Mouse (Mus musculus) heart, embryonic 11.5 days (tissue): ENCODE measurements at regions not wholly inside any gene's neighbourhood (a gene's known extent, or its start where the extent isn't known, plus 50 kb on each side); places are given as distances from the start of the nearest gene placed in this dataset.

Experiments
- ATAC-seq: fragments of 200-750 bp; cut with Nextera tagmentation; replicated peaks from 2 replicates; pipeline ENCODE4 v1.8.0; 2017; ENCODE audit warnings: moderate library complexity; ENCODE audit not compliant: insufficient number of reproducible peaks, low FRiP score, low TSS enrichment
- H3K27ac ChIP-seq: fragments of 300-500 bp; sonication (generic); 2 replicates; pipeline ENCODE4 v1.5.1; 2014; ENCODE audit warnings: mild to moderate bottlenecking, low read depth, low read length
- H3K27me3 ChIP-seq: fragments of 300-500 bp; sonication (generic); 2 replicates; pipeline ENCODE4 v1.6.1; 2014; ENCODE audit warnings: mild to moderate bottlenecking, low read length, mixed read lengths; ENCODE audit not compliant: control insufficient read depth, insufficient read depth
- H3K36me3 ChIP-seq: fragments of 300-500 bp; sonication (generic); 2 replicates; pipeline ENCODE4 v1.6.1; 2014; ENCODE audit warnings: mild to moderate bottlenecking, low read length, moderate library complexity, mixed read lengths; ENCODE audit not compliant: control insufficient read depth, insufficient read depth
- H3K4me1 ChIP-seq: fragments of 300-500 bp; sonication (generic); 2 replicates; pipeline ENCODE4 v1.6.1; 2014; ENCODE audit warnings: low read length; ENCODE audit not compliant: control insufficient read depth, insufficient read depth
- H3K4me2 ChIP-seq: fragments of 300-500 bp; sonication (generic); 2 replicates; pipeline ENCODE4 v1.6.1; 2014; ENCODE audit warnings: mild to moderate bottlenecking, moderate library complexity
- H3K4me3 ChIP-seq: fragments of 300-500 bp; sonication (generic); 2 replicates; pipeline ENCODE4 v1.5.1; 2014; ENCODE audit warnings: low read depth, low read length
- H3K9ac ChIP-seq: fragments of 300-500 bp; sonication (generic); 2 replicates; pipeline ENCODE4 v1.6.1; 2014; ENCODE audit warnings: mild to moderate bottlenecking, low read depth, low read length, moderate library complexity
- H3K9me3 ChIP-seq: fragments of 300-500 bp; sonication (generic); replicated peaks from 2 replicates; pipeline ENCODE4 v1.6.1; 2016; ENCODE audit warnings: low read length; ENCODE audit not compliant: control insufficient read depth
- WGBS: fragments of 180-500 bp; shearing (Covaris S2); extraction: QIAGEN DNeasy Blood & Tissue Kit; methylation state at CpG from one replicate; pipeline ENCODE4 v1.1.7; 2014; ENCODE audit not compliant: insufficient replicate concordance; 5-methylcytosine and 5-hydroxymethylcytosine counted together

GRCm38 (mm10) chr2:50687672-50688151, 391.1 kb upstream of the Mmadhc start:
- Histone ChIP-seq H3K27ac (no peak overlapping the region), H3K4me2 (no peak overlapping the region), H3K36me3 (no peaks in the 10 kb centered on the region), H3K4me3 (no peak overlapping the region), H3K4me1 (peaks cover 2% of the 10 kb centered on the region; the same call in 1 of the 2 replicates), H3K9ac (no peak overlapping the region), H3K9me3 (no peaks in the 10 kb centered on the region), H3K27me3 (no peaks in the 10 kb centered on the region)
- no peak for ATAC-seq
- WGBS: 70% methylated on average over 10 of the region's 10 CpGs

DNA sequence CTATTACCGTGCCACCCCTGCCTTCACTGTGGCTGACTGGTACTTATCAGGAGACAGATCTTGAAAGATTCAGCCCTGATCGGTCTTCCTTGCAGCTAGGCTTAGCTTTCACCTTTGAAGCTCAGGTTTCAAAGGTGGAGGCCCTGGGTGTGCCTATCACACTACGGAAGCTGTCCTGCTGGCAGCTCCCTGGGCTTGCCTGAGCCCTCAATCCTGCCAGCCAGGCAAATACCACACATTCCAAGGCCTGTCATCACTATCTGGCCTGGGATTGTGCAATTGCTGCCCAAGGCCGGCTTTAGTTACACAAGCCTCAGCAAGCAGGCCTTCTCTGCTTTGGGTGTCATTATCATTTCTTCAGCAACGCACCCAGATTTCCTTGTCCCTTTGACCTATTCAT, 390.6 kb upstream of the Mmadhc start:
- Histone ChIP-seq H3K9me3 (no peaks in the 10 kb centered on the region), H3K9ac (no peak overlapping the region), H3K36me3 (no peaks in the 10 kb centered on the region), H3K4me2 (no peak overlapping the region), H3K27ac (no peak overlapping the region), H3K4me1 (peaks cover 2% of the 10 kb centered on the region; the same call in 1 of the 2 replicates), H3K4me3 (no peak overlapping the region), H3K27me3 (no peaks in the 10 kb centered on the region)
- peak; percentile 68 for ATAC-seq
- WGBS: 20% methylated on average over 5 of the region's 5 CpGs

GRCm38 (mm10) chr2:50677456-50677855, 380.9 kb upstream of the Mmadhc start:
- H3K4me2 ChIP-seq: no peak overlapping the region
- H3K27ac ChIP-seq: no peak overlapping the region
- H3K4me3 ChIP-seq: no peak overlapping the region
- no peaks in the 10 kb centered on the region for H3K9me3 ChIP-seq
- no peaks in the 10 kb centered on the region for H3K27me3 ChIP-seq
- WGBS: 95% methylated on average over 1 of the region's 1 CpGs
- no peak for ATAC-seq
- no peaks in the 10 kb centered on the region for H3K36me3 ChIP-seq
- H3K4me1 ChIP-seq: no peaks in the 10 kb centered on the region
- no peak overlapping the region for H3K9ac ChIP-seq

DNA sequence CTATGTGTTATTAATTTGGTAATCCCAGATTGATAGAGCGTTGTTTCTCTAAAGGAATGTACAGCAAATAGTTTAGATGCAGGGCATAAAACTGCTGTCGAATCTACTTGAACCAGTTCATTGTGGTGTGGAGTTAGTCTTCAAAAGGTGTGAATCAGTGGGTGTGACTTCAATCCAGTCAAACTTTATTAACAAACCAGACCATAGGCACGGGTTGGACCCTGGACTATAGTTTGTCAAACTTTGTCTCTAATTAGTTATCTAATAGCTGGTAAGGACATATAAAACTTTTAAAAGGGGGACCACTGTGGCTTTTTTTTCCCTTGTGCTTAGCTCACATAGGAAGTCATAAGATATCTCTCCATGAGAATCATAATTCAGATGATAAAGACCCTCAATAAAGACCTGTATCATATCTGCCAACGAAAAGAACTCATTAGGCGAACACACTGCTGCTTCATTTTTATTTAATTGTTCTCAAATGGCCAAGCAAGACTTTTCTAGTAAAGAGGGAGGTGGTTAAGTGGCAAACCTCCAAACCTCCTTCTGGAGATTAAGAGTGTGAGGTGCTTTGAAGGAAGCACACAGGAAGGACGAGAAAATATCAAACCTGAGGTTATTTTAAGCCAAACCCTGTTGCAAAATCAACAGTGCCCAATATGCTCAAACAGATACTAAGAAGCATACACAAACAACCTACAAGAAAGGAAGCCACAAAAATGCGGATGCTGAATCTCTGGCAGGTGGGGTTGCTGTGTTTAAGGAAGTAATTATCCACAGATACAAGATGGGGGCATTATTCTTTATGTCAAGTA, 379.3 kb upstream of the Mmadhc start:
- Histone ChIP-seq H3K4me2 (no peak overlapping the region), H3K9ac (no peak overlapping the region), H3K4me1 (no peaks in the 10 kb centered on the region), H3K36me3 (no peaks in the 10 kb centered on the region), H3K4me3 (no peak overlapping the region), H3K9me3 (no peaks in the 10 kb centered on the region), H3K27ac (no peak overlapping the region), H3K27me3 (no peaks in the 10 kb centered on the region)
- ATAC-seq: no peak
- WGBS: 76% methylated on average over 7 of the region's 7 CpGs

- Histone ChIP-seq H3K9me3 (no peaks in the 10 kb centered on the region), H3K4me3 (no peak overlapping the region), H3K27ac (no peak overlapping the region), H3K9ac (no peak overlapping the region), H3K4me2 (no peak overlapping the region), H3K27me3 (no peaks in the 10 kb centered on the region), H3K4me1 (no peaks in the 10 kb centered on the region), H3K36me3 (no peaks in the 10 kb centered on the region)
- 77% methylated on average over 3 of the region's 3 CpGs for WGBS
- ATAC-seq: no peak
These were observed 378.2 kb upstream of the Mmadhc start for GRCm38 (mm10) chr2:50674856-50675175.

DNA sequence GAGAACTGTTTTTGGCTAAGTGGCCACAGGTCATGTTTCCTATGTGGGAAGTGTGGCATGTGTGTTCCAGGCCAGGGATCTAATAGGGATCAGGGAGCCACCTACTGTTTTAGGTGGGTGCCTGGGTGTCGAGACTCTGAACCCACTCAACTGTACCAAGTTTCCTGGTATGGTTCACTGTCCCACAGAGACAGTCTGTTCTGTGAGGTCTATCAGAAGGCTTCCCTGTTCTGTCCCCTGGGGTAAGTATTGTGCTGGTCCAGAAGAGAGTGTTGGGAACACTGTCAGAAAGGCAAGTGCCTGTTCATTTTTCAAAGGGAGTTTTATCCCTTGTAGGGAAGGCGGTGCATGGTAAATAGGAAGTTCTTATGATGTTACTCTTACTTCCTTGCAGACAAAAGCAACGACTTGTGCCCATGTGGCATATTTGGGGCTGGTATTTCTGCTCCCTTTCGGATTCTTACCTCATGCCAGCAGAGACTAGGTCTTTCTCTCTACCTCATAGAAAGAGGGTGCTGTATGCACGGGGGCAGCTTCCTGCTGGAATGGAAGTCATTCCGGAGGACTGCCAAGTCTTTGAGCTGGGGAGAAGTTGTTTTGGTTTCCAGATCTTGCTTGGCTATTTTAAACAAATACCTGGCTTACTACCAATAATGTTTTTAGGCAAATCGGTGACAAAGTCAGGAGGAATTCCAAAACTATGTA, 377.7 kb upstream of the Mmadhc start:
- Histone ChIP-seq H3K36me3 (no peaks in the 10 kb centered on the region), H3K9ac (no peak overlapping the region), H3K27me3 (no peaks in the 10 kb centered on the region), H3K9me3 (no peaks in the 10 kb centered on the region), H3K4me2 (no peak overlapping the region), H3K27ac (no peak overlapping the region), H3K4me3 (no peak overlapping the region), H3K4me1 (no peaks in the 10 kb centered on the region)
- 85% methylated on average over 7 of the region's 7 CpGs for WGBS
- no peak for ATAC-seq

DNA sequence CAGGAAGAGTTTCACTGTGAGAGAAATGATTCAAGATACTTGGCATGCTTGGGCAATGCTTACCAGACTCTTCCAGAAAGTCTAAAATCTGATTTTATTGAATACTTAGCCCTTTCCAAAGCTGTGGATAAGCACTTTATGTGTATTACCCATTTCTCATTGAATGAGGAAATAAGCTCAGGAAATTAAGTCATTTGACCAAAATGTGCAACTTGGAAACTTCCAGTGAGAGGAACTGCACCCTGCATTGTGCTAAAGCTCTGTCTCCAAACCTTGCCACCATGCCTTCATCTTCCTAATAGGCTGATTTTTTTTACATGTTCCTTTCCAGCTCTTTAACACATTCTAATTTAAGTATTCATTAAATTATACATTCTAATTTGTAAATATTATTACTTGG, 372.7 kb upstream of the Mmadhc start:
- Histone ChIP-seq H3K36me3 (no peaks in the 10 kb centered on the region), H3K9ac (no peak overlapping the region)
- ATAC-seq: no peak

GRCm38 (mm10) chr2:50668789-50669188, 372.2 kb upstream of the Mmadhc start:
- no peak overlapping the region for H3K27ac ChIP-seq
- WGBS: 76% methylated on average over 1 of the region's 1 CpGs
- H3K4me2 ChIP-seq: no peak overlapping the region
- ATAC-seq: no peak
- no peaks in the 10 kb centered on the region for H3K4me1 ChIP-seq
- no peaks in the 10 kb centered on the region for H3K9me3 ChIP-seq
- H3K9ac ChIP-seq: no peak overlapping the region
- H3K4me3 ChIP-seq: no peak overlapping the region
- H3K27me3 ChIP-seq: no peaks in the 10 kb centered on the region
- H3K36me3 ChIP-seq: no peaks in the 10 kb centered on the region

More for the DNA sequence above, 372.7 kb upstream of the Mmadhc start:
- H3K4me3 ChIP-seq: no peak overlapping the region
- H3K4me1 ChIP-seq: no peaks in the 10 kb centered on the region
- no peaks in the 10 kb centered on the region for H3K9me3 ChIP-seq
- H3K4me2 ChIP-seq: no peak overlapping the region
- H3K27me3 ChIP-seq: no peaks in the 10 kb centered on the region
- H3K27ac ChIP-seq: no peak overlapping the region

- no peaks in the 10 kb centered on the region for H3K9me3 ChIP-seq
- H3K4me3 ChIP-seq: no peak overlapping the region
- no peaks in the 10 kb centered on the region for H3K4me1 ChIP-seq
- H3K4me2 ChIP-seq: no peak overlapping the region
- no peaks in the 10 kb centered on the region for H3K27me3 ChIP-seq
- 41% methylated on average over 3 of the region's 3 CpGs for WGBS
- no peaks in the 10 kb centered on the region for H3K36me3 ChIP-seq
- no peak for ATAC-seq
- H3K27ac ChIP-seq: no peak overlapping the region
- H3K9ac ChIP-seq: no peak overlapping the region
These were observed 370.6 kb upstream of the Mmadhc start for GRCm38 (mm10) chr2:50667180-50667579.
